Mouse (Mus musculus) spleen, adult 18-20 months (tissue): ENCODE results near the gene Bmf.

ENCODE experiments used
- DNase-seq, 2 experiments: peaks; one replicate each; pipeline ENCODE4 v3.0.0; 2022; ENCODE audit warnings: mixed read lengths in 2 of 2

Gene Bmf

DNA sequence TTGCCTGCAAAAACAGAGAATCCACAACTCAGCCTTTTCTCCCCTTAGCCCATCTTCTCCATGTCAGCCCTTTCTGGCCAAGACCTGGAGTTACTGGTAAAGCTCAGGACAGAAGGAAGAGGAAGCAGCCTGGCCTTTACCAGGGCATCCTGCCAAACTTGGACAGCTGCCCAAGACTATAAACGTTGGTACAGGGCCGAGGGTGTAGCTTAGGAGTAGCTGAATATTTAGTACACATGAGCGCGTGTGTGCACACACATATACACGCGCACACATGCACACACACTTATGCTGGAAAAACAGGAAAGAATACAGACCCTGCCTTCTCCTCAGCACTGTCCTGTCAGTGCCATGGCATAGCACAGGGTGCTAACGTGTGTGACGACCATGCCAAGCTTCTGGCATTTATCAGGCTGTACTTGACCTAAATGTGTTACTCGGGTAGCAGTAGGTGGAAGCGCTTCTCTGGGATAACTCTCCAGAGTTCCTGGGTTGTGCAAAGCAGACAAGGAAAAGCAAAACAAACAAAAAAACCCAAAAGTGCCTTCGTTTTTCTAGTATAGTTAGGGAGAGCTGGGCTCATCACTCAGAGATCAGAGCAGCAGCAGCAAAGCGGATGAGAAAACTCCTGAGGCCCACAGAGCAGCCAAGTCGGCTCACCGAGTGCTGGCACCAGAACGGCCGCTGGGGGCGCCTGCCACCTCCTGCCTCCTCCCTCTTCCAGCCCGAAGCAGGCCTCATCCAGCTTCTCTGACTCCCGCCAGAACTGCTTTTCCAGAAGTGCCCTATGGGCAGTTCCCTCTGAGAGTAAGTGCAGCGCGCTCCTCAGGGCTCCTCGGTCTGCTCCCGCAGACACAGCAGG lies 4.0 kb downstream of the Bmf start:
- DNase-seq: peak; percentile 67 to 81

DNA sequence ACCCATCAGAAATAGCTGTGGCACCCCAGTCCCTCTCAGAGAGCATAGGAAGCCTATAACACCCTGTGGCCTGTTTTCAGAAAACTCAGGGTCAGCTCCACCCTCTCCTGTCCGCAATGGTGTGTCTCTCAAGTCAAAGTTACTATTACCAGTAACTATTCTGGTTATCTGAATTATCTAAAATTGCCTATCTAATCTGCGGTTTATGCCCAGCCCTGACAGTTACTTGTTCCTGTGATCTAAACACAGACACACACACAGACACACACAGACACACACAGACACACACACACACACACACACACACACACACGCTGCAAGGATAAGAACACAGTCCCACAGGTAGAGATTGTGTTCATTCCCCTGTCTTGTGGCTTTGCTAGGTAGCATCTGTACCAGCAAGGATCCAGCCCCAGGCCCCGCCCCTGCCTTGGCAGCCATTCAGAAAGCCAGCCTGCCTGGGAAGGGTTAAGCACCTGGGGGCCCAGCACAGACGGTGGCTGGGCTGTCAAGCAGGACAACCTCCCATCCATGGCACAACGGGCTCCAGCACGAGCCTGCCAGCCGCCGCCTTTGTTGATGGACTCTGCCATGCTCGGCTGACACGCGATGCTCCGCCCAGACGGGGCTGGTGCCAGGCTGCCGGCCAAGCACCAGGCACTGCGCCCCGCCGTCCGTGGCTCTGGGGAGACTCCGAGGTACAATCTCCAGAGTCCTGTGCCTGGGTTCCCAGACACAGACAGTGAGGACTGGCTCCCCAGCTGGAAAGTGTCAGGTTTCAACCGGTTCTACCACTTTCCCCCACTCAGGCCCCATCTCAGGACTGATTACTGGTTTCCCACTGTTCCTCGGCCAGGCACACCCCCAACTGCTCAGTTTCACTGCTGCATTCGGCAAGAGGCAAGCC lies 5.3 kb downstream of the Bmf start:
- DNase-seq: peak; percentile 67 to 74

- no peak for DNase-seq
Measured at GRCm38 (mm10) chr2:118542971-118543573, 6.4 kb downstream of the Bmf start.

DNA sequence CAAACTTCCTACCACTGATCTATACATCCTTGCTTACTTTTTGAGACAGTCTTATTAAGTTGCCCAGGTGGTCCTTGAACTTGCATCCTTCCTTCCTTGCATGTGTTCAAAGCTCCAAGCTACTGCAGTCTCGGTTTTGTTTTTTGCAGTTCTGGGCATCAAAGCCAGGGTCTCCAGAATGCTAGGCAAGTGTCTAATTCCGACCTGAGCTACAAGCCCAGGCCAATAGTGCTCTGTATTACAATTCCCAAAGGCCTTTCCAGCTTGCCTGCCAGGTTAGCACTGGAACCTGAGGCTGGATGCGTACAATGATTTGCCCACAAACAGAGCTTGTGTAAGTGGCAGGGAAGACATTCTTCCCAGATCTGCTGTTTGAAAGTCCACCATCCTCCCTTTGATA lies 7.8 kb downstream of the Bmf start:
- DNase-seq: no peak

DNA sequence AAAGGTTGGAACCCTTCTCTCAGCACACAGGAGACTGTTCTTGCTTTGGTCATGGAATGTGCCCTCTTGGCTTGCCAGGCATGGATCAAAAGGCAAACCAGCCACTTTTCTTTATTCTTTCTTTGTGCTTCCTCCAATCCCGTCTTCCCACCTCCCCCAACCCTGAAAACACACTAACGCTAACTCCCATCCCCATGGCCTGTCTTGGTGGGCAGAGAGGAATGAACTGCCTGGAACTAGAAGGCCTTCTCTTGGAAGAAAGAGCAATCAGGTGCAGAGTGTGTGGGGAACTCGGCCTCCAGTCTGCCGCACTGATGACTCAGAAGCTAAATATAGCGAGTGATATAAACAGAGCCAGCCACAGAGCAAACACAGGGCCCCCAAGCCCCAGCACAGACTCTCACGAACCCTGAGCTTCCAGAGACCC lies 8.8 kb downstream of the Bmf start:
- DNase-seq: no peak

- no peak for DNase-seq
Measured at GRCm38 (mm10) chr2:118539881-118540516, 9.5 kb downstream of the Bmf start.

GRCm38 (mm10) chr2:118539040-118539439 lies 10.4 kb downstream of the Bmf start:
- DNase-seq: no peak

- DNase-seq: no peak
Measured at GRCm38 (mm10) chr2:118537226-118537625, 12.3 kb downstream of the Bmf start.

- DNase-seq: no peak
Measured at GRCm38 (mm10) chr2:118536553-118536952, 12.9 kb downstream of the Bmf start.

DNA sequence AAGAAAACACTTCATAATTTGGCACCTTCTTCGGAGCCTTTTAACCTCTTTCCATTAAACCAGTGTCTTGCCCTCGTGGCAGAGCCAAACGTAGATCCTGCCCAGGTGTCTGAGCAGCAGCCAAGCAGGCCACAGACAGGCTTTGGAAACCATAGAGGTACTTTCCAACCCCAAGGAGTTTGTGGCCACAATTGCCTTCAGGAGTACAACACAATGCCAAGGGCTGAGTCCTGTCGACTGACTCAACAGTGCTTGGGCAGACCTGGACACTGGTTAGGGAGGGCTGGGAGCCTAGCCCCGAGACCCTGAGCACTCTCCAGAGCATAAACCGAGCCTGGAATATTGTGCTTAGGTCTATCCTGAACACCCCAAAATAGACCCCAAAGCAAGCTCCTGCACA lies 13.4 kb downstream of the Bmf start:
- DNase-seq: no peak

DNA sequence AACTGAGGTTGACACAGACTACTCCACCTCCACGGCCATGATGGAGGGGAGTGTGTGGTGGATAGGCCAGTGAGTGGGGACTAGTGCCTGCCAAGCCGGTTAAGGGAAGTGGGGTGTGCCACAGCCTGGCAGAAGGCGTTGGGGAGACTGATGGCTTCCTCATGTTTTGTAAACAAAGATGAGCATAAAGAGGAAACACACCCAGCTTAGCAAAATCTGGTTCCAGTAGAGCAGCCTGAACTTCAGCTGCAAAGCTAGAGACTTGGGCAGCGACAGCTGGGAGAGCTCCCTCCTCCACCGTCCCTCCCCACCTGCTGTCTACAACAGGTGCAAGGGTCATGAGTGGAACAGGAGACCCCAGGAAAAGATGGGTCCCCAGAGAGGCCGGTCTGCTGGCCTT lies 15.5 kb downstream of the Bmf start:
- no peak for DNase-seq

DNA sequence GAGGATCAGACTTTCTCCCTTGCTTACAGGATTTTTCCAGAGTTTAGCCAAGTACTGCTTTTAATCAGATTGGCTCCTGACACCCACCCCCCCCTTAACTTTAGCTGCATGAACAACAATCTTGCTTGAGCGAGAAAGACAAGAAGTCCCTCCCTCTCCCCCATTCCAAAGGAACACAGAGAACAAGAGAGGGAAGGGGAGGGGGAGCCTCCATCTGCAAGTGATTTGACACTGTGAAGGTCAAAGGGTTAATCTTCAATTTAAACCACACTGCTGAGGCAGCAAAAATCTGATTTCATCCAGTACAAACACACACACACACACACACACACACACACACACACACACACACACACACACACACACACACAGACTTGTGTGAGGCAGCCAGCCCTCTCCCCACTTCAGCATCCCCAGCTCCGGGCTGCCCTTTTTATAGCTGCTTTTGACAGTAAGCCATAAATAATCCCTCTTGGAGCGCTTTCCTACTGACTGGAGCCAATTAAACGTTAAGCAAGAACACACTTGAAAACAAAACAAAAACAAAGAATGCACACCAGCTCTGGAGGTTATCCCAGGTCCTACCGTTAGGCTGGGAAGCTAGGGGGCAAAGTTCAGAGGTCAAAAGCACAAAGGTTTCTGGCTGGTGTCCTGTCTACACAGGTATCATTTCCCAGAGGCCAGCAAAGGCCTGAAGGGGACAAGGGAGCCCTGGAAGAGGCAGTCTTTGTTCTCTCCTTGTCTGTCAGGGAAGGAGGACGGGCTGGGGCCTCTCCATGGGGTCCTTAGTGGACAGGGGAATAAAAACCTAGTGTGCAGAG lies 16.4 kb downstream of the Bmf start:
- no peak for DNase-seq

- no peak for DNase-seq
Measured at GRCm38 (mm10) chr2:118532401-118532800, 17.1 kb downstream of the Bmf start.

DNA sequence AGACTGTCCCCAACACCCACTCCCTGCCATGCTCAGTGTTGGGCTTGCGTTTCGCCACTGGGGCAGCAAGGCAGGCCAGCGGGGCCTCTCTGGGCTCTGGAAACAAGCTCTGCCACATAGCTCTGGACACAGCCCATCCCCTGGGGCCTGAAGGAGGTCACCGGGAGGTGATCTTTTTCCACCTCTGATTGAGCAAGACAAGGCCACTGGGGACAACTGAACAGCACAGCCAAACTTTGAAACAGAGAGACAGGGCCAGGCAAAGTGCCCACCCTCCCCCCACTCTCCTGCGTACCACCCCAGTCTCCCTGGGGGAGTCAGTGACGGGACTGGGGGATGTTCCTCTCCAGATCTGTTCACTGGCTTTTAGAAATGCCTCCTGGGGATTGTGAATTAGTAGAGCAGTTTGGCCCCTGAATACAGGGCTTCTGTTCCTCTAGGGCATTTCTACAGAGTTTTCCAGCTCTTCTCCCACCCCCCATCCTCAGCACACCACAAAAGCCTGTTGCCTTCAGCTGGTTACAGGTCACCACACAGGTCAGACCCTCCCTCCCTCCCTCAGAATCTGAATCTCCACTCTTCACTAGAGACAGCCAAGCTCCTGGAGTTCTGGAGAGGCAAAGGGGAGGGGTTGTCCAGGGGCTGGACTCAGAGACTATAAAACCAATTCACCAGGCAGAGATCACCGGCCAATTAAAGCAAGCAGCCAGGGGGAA lies 19.9 kb downstream of the Bmf start:
- DNase-seq: no peak

GRCm38 (mm10) chr2:118526545-118526944 lies 22.9 kb downstream of the Bmf start:
- no peak for DNase-seq

DNA sequence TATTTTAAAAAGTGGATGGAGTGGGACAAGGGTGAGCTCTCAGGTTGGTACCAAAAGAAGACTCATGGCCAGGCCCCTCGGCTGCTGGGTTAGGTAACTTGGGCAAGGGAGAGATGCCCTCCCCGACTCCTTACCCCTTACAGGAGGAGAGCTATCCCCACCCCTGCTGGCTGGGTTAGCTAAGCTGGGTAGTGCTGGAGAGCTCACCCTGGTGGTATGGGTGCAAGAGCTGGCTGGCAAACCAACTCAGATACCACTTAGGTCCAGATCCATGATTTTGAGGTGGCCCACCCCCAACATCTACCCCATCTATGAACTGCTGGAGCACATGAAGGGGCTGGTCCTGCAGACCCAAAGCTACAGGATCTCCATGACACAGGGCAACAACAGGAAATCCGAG lies 24.7 kb downstream of the Bmf start:
- DNase-seq: no peak

GRCm38 (mm10) chr2:118523163-118523730 lies 26.2 kb downstream of the Bmf start:
- no peak for DNase-seq

DNA sequence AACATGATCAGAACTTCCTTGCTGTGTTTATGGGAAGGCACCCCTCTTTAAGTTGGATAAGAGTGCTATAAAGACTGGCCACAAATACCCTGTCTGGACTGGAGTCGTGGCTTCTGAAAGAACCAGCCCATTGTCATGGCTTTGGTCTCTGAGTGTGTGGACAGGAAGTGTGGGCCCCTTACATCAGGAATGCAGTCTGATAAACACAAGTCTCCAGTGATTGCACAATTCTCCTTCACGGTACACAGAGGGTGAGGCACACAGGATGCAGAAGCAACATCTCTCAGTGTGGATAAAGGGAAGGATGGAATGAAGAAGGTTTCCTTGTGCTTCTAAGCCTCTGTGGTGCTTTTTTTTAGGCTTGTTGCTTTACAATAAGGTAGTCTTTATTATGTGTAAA lies 27.2 kb downstream of the Bmf start:
- no peak for DNase-seq

DNA sequence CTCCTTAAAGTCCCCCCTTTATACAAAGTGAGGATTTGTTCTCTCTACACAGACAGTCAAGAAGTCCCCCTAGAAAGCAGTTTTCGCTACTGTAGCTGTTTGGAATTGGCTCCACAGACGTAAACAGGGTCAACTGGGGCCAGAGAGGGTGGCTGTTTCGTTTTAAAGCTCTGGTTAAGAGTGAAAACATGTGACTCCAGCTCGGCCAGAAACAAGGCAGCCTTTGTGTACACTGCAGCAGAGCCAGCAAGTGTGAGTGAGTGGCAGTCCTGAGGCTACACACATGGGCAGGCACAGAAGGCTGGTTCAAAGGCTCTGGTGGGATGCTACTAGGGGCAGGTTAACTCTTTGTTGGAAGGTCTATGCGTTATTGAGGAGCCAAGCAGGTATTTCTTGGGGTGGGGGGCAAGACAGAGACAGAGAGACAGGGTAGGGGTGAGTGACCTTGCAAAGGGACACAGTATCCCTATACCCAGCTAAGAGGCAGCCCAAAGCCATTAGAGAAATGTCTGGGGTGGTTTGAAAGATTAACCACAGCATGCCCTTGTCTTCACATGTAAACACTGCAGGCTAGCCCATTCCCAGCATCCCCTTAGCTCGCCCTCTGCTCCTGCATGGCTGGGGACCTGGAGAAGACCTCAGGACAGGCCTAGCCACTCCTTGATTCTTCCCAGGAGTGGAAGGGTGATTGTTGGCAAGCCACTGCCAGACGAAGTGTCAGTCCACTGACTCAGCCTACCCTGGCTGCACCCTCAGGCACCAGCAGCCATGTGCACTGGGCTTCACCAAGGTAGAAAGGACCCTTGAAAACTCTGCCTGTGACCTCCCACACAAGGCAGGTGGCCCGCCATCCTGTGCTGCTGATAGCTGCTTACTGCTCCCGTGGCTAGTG lies 29.2 kb downstream of the Bmf start:
- no peak for DNase-seq
